Mouse (Mus musculus) testis, postnatal 14 days (tissue): ENCODE results near the gene Cdc14a.

Source experiments
- DNase-seq: peaks from one replicate; pipeline ENCODE4 v3.0.0; 2021; ENCODE audit warnings: low spot score

Cdc14a gene

DNA sequence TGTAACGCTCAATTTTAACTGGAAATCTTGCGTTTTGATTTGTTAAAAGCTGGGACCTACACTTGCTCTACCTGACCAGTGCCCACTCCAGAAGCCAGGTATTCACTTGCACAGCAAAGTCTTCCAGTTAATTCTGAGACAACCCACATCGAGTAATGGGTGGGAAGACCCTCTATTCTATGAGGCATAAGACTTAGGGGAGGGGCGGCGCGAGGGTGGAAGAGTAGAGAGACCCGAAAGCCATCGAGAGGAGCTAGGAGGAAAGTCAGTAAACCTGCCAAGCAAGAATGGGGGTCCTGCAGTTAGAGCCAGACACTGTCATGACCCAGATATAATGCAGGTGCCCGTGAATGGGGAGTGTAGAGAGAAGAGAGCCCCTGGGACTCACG is 96.2 kb downstream of the Cdc14a start:
- no peak for DNase-seq

DNA sequence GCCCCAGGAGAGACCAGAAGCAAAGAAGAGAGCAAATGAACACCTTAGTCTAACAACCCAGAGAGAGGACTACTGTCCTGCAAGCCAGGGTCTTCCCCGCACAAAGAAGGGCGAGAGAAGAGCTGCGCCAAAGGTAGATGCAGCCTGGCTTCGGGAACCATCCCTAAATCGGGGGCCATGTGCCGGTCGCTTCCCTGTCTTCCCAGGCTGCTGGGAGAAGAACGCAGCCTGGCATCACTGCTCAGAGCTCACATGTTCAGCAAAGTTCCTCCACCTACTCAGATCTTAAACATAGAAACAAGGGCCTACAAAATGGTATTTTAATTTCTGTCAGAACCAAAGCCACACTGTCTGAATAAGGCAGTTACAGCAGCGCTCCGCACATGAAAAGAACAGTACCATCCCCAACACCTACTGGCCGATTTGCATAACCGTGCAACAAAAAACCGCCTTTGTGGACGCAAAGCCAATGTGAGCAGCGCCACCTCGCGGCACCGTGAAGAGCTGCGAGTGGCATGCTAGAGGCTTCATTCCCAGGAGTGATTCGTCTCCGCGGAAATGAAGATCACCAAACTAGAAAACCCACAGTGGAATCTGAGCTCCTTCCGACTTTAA is 96.7 kb downstream of the Cdc14a start:
- DNase-seq = peak; percentile 82

GRCm38 (mm10) chr3:116325501-116325900 is 98.3 kb downstream of the Cdc14a start:
- DNase-seq = no peak

DNA sequence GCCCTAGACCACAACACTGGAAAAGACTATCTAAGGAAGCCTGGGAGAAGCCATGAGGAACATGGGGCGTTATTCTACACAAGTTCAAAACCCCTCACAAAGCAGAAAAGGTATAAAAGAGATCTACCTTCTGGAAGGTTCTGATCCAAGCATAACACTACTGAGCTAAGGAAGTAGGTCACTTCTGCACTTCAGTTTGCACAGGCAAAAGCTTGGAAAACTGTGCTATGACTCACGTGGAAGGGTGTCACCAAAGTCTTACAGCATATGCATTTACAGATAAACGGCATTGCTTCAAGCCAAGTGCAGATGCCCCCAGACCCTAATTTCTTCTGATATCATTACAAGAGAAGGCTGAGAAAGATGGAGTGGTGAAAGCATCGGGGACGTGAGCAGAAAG is 104.1 kb downstream of the Cdc14a start:
- DNase-seq = no peak

- no peak for DNase-seq
Measured at GRCm38 (mm10) chr3:116311838-116312237, 112.0 kb downstream of the Cdc14a start.

GRCm38 (mm10) chr3:116311173-116311572 is 112.7 kb downstream of the Cdc14a start:
- DNase-seq = no peak

- no peak for DNase-seq
Measured at GRCm38 (mm10) chr3:116310672-116311071, 113.2 kb downstream of the Cdc14a start.

DNA sequence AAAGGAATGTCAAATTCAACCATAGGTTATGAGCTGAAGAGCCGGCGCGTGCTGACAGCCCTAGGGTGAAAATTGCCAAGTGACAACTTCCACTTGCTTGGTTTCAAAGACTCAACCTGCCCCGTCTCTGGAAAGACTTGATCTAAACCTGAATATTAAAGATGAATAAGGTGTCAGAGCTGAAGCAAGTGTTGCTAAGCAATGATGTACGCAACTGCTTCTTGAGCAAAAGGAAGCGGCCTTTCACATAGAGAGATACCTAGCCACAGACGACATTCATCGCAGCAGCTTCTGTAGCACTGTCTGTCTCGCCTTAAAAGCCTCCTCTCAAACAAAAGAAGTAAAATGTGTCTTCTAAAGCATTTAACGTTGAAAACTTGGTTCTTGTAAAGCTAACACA is 113.8 kb downstream of the Cdc14a start:
- no peak for DNase-seq

GRCm38 (mm10) chr3:116304800-116305753 is 118.8 kb downstream of the Cdc14a start:
- DNase-seq = no peak

DNA sequence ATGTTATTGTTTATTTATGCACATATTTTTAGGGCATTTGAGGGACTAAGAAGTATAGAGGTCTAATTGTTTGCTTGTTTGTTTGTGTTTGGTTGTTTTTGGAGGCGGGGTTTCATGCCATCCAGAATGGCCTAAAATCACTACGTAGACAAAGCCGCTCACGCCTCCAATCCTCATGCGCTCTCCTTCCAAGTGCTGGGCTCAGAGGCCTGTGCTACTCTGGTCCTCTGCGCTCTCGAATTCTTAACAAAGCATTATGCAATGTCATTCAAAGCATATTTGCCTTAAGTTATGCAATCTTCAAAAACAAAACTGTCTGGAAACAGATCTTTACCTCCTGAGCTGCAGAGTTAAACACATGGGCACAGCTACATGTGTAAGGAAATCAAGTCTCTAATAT is 121.3 kb downstream of the Cdc14a start:
- DNase-seq = no peak

GRCm38 (mm10) chr3:116301754-116302153 is 122.1 kb downstream of the Cdc14a start:
- no peak for DNase-seq

- no peak for DNase-seq
Measured at GRCm38 (mm10) chr3:116298727-116299126, 125.1 kb downstream of the Cdc14a start.

- no peak for DNase-seq
Measured at GRCm38 (mm10) chr3:116298003-116298402, 125.8 kb downstream of the Cdc14a start.

- no peak for DNase-seq
Measured at GRCm38 (mm10) chr3:116297170-116297569, 126.7 kb downstream of the Cdc14a start.

GRCm38 (mm10) chr3:116290041-116290815 is 133.6 kb downstream of the Cdc14a start:
- no peak for DNase-seq

- DNase-seq = no peak
Measured at GRCm38 (mm10) chr3:116288833-116289232, 135.0 kb downstream of the Cdc14a start.

DNA sequence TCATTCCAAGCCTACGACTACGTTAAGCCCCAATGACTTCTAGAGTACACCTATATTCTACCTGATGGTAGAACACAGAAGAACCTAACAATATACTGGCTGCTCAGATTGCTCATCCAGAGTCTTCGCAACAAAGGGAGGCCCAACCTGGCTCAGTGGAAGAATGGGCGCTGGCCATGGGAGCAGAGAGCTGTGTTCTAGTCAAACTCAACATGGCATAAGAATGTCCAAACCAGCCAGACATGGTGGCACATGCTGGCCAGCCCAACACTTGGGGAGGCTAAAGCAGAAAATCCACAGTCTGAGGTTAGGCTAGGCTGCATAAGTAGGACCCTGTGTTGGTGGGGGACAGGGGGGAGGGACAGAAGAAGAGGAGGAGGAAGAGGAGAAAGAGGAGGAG is 139.1 kb downstream of the Cdc14a start:
- DNase-seq = no peak

- DNase-seq = no peak
Measured at GRCm38 (mm10) chr3:116283996-116284395, 139.8 kb downstream of the Cdc14a start.

DNA sequence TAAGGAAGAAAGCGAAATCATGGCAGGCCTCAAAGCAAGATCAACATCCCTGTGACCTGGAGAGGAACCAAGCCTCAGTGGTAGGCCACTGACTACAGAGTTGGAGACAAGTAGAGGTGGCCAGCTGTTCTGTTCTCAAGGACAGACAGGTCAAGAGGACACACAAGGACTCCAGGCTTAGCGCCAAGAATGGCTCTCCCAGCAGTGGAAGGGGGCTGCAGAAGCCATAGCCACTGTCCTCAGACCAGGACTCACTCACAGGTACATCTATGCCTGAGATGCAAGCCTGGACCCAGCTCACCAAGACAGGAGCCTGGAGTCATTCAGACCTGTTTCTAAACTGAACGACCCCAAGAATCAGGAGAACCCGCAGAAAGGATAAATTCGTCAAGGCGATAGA is 142.2 kb downstream of the Cdc14a start:
- DNase-seq = peak; percentile 19

DNA sequence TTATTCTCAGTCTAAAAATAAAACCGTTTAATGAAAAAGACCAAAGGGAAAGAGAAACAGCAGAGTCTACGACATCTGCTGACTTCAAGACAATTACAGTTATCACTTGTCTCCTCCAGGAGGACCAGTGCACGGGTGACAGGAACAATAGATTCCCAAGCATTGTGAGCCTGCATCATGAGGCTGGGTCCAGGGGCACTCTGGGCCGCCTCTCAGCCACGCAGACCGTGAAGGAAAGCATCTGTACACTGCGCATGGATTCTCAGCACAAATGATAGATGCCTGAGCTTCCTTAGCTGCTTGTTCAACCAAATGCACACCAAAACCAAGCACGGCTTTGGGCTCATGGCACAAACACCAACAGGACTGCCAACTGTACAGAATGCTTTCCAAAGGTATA is 146.7 kb downstream of the Cdc14a start:
- no peak for DNase-seq

DNA sequence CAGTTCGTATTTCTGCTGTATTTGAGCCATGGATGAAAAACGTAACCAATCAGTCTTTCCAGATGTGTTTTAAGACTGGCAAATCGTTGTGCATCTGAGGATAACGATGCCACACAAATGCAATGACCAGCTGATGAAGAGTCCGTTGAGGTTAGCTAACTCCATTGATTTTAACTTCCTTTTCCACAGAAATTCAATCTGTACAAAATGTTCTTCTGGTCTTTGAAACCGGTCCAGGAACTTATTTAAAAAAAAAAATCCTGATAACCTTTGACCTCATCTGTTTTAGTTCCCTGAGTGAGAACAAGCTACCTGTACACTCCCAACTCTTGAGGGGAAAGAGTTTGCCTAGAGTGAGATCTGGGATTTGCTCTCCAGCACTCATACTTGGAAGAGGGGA is 152.2 kb downstream of the Cdc14a start:
- DNase-seq = no peak

- no peak for DNase-seq
Measured at GRCm38 (mm10) chr3:116267036-116267654, 156.7 kb downstream of the Cdc14a start.
